Mouse (Mus musculus): ENCODE data around the gene Klrc2.
"Not testable (repeated sequence)": the region's sequence is repeated elsewhere in the genome, so short reads cannot be mapped to it uniquely, and the experiment has no call there.

DNA sequence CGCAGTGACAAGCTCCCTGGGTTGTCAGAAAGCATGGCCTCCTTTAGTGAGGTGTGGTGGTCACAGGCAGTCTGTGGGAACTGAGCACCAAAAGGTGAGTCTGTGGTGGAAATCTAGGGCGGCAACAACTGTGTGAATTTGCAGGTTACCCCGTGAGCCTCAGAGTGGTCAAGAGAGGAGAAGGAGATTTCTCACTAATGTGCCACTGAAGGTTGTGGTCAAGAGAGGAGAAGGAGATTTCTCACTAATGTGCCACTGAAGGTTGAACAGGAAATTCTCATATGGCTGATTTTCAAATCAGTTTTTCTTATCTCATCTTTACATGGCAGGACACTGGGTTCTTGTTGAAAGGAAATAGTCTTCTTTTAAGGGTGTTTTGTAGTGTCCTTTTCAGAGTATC lies 16.4 kb downstream of the Klrc2 start:
- TF ChIP-seq EP300, CTCF (IDR thresholded peaks at IDR 0.05): not testable (repeated sequence)
